Mouse (Mus musculus) megakaryocyte, adult 5-6 weeks (primary cell): ENCODE measurements at regions not wholly inside any gene's neighbourhood (a gene's known extent, or its start where the extent isn't known, plus 50 kb on each side); places are given as distances from the start of the nearest gene placed in this dataset.

Experiments used
- ATAC-seq: 2 replicates; pipeline ENCODE4 v1.8.0; 2016; ENCODE audit warnings: mild to moderate bottlenecking, inconsistent platforms; ENCODE audit not compliant: poor library complexity, severe bottlenecking

DNA sequence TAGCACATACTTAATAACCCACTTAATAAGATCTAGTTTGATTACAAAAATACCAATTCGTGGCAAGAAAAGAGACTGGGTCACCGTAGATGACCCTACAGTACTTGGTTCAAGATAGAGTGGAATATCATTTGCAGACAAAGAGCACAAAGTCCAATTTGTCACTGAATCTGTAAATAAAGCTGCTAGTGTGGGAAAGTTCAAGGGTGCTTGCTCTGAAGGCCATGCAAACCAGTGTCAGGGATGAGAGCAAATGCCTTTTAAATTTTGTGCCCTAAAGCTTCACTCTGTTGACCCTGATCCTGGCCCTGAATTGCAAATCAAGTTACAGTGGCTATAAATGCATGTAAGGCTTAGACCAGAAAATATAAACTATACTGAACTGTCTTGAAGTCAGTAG, 113.1 kb downstream of the Cd55b start:
- no peak for ATAC-seq

DNA sequence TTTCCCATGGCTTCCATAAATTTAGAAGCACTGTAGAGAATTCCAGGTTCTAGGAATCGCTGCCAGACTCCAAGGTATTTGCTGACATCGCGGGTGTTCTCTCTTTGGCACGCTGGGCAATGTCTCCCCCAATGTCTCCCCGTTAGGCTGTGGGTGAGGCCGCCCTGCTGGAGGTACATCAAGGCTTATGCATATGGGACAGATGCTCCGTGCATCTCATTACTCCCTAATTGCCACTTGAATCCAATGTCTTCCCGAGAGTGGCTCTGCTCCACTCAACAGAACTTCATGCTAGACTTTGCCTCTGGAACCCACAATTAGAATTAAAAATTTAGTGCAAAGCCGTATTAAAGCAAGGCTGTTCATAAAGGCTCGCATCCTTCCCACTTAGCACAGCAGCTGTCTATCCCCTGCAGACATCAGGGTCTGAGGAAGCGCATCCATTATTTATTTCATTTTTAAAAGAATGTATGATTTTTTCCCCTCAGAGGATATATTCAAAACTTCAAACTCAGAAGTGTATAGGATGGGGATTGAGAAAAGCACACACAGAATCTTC, 120.9 kb downstream of the Cd55b start:
- no peak for ATAC-seq

DNA sequence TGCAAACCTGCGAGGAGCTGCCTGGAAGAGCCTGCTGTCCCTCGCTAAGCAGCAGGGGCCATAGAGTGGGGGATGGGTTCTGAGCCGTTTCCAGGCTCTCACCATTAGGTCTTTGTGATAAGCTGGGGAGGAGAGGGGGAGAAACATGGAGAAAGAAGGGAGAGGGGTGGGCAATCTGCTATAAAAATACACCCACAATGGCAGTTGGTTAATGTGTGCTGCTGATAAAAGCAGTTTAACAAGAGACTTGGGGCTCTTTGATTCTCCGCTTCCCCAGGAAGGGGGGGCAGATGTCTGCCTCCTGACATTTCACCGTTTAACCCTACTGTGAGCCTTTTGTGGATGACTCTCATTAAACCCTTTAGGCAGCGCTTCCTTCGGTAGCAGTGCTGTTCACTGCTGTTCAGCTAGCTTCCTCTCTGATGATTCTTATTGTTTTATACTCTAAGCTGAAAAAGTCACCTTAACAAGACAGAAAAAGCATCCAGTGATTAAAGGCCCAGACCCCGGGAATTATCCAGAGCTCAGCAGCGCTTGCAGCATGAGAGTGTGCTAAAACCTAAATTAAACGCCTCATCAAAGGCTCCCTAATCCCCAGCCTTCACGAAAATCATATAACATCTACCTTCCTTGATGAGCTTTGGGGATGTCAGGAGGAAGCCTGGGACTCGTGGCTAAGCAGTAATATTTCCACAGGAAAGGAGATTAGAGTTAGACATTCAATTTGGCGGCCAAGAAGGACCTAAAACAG, 122.6 kb downstream of the Cd55b start:
- ATAC-seq: no peak

DNA sequence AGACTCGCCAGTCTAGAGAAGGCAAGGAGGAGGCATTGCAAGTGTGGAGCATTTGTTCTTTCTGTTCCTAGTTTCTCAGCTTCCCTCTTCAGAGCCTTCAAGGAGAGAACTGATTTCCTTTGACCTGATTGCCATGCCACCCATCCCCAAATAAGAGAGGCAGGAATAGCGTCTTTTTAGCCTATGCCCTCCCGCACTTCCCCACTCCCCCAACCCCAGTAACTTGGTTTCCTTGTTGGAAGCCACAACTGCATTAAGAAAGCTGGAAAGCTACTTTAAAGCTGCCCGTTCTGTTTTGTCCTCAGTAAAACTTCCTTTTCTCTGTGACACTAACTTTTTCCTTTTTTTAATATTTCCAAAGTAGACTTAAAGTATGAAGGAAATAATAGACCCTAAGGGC, 123.2 kb downstream of the Cd55b start:
- no peak for ATAC-seq

DNA sequence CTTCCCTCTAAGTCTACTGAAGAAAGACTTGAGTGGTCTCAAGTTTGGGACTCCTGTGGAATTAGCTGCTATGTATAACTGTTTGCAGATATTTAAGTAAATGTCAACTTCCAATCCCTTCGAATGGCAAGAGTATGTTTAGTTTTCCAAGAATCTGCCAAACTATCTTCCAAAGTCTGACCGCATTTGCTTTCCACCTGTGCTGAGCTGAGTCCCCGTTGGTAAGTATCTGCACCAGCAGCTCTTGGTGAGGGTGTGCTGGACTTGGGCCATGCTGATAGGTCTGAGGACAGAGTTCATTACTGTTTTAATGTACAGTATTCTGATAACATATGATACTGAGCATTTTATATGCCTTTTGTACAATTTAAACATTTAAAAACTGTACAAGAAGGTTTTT, 123.7 kb downstream of the Cd55b start:
- ATAC-seq: no peak

DNA sequence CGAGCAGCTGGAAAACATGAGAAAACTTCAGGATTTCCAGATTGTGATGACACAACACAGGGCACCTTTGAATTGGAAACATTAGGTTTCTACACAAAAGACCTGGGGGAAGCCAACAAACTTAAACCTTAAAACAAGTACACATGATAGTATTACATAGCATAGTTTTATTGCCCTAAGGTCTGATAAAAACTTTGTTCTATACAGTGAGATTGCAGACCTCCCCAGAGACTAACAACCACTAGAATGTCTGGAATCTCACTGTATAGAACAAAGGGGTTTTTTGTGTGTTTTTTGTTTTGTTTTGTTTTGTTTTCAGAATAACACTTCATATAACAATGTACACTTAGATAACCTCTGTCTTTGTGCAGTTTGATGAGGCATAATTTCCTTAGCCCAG, 124.2 kb downstream of the Cd55b start:
- no peak for ATAC-seq

DNA sequence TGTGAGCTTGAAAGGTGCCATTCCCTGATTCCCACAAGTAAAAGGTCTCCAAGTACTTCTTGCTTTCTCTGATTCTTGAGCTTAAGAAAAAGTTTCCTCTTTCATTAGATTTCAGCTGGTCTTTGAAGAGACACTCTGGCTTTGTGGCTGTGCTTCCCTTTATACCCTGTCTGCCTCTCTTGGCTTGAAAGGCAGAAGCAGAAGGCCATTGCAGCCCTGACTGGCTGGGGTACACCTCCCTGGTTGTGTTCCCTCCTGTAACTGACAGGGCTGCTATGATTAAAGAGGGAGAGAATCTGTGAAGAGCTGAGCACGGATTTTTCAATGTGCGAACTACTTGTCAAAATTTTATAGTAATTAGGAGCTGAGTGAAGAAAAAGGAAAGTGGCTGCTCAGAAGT, 125.3 kb downstream of the Cd55b start:
- no peak for ATAC-seq

DNA sequence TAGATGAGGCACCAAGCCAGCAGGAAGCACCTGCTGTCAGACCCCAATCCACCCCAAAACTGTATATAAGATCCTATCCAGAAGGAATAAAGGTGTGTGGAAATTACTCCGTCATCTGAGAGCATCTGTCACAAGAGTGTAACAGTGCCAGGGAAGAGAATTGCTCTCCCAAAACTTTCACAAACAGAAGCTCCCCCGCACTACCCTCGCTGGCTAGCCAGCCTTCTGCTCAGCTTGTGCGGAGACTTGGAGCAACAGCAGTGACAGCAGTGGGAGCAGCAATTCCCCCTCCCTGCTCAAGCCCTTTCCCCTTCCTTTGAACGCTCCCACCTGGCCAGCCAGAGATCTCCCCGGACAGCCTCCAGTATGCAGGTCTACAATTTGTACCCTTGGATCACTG, 136.9 kb downstream of the Cd55b start:
- ATAC-seq: no peak

DNA sequence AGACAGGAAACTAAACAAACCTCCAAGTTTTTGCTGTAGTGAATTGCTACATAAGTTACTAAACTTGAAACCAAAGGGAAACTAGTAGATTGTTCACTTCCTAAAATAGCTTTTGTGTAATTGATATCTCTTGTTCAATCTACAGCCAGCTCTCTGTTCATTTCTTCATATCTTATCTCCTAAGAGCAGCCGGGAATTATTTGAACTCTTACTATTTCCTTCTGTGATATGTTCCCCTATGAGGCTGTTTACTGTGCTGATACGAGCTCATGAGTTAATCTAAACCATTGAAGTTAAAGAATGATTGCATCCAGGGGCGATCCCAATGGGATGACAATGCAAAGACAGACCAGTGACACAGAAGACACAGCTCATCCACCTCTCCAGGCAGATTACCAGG, 140.7 kb downstream of the Cd55b start:
- peak; percentile 56 for ATAC-seq

DNA sequence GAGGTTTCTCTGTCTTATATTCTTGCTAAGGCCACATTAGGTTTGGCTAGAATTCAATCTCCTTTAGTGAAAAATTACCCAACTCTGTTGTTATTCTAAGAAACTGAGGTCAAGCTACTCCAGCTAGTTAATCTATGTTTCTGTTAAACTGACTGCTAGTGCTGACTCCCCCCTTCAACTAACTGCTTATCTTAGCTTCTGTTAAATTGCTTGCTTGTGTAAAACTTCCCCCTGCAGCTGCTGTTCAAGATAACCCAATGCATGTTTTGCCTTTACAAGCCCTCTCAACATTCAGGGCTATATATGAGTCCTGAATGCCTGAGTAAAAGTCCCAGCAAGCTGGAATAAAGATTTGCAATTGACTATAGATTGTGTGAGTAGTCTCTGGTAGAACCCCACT, 143.6 kb downstream of the Cd55b start:
- ATAC-seq: no peak

DNA sequence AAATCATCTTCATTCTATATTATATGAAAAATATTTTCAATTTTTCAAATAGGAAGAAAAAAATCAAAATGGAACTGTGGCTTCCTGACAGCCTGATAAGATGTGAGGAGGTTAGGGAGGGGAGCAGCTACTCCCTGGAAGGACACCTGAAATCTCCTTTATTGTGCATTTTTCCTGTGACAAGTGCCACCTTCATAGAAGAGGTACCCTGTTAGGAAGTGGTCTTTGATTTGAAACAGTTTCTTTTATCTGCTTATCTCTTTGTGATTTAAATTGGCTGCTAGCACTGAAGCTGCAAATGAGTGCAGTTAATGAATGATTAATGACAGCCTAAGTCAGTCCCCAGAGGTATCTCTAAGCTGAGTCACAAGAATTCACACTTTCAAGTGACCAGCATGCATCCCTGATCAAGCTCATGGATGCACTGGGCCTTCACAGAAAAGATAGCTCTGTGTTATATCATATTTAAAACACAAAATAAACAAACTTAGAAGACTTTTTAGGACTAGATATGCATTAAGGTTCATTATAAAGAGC, 144.7 kb downstream of the Cd55b start:
- no peak for ATAC-seq

DNA sequence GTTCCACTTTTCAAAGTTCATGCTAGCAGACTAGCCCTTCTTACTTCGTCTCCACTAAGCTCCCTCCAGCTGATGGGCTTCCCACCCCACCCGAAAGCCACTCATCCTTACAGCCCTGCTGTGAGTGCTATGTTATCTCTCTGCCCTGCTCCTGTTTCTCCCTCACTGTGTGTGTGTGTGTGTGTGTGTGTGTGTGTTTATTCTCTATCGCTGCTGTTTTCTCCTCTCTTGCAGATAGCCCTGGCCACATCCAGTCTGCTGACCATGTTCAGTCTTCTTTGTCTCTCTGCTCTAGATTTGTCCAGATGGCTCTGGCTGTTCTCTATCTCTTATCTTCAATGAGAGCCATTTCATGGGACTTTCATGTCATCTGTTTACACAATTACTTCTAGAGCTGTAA, 145.9 kb downstream of the Cd55b start:
- peak; percentile 25; the same call in 1 of the 2 replicates for ATAC-seq

DNA sequence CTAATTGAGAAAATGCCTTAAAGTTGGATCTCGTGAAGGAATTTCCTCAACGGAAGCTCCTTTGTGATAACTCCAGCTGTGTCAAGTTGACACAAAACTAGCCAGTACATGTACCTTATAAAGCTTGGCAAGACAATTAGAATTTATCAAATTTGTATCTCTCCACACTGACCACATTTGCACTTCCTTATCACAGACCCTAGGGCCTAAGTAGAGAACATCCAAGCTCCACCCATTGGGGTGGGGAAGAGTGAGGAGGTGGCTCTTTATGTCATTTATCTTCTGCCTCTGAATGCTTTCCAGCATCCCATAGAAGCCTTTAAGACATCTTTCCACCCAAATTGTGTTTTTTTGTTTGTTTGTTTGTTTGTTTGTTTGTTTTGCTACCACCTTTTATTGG, 146.8 kb downstream of the Cd55b start:
- no peak for ATAC-seq

DNA sequence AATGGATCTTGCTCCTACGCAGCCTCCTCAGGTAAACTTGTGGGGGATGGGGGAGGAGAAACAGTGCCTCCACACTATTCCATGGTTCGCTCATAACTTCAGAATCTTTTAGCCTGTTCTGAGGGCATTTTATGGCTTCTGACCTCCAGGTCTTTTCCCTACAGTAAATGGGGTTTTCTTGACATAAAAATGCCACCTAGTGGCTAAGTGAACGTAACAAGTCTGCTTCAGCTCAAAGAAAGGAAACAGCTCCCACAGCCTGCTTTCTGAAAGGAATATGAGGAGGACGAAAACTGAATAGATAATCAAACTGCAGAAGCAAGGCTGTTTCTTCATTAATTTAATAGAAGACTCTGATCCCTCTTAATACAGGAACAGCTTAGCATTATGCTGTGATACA, 148.3 kb downstream of the Cd55b start:
- no peak for ATAC-seq

DNA sequence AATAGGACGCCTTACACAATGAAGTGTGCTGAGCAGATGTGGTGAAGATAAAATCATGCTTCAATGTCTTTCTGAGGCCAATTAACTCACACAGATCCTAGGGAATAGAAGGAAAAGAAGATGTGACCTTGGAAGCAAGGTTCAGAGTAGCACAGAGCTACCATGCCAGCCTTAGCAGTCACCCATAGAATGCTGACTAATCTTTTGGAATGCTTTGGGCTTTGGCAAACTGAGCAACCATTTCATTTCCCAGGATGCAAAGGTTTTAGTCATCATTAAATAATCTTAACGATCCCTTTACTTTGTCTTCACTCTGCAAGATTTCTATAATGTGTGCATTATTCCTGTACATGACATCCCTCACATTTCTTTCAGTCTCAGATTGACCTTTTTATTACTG, 152.4 kb downstream of the Cd55b start:
- ATAC-seq: no peak
